Mouse (Mus musculus): ENCODE data around the gene Camkmt. TPM values are rescaled to one million over a fixed set of nuclear protein-coding genes. Genes with fewer than 3 reads are reported as not detected.

Gene Camkmt
- polyA plus RNA-seq, 1 experiment from 2014 or later: 19.4 TPM

DNA sequence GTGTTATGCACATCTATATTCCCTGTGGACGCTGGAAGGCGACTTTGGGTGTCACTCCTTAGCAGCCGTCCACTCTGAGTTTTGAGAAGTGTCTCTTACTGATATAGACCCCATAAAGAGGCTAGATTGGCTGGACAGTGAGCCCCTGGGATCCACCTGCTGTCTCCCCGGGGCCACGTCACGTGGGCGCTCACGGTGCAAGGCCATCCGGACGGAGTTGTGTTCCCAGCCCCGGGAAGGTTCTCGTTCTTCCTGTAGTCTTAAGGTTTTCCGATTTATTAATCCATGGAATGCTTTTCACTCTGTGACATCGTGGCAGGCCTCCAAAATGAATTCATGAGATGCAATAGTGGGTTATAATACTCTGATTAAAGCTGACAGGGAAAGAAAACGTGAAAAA lies 108.4 kb downstream of the Camkmt start:
- H3K36me3 ChIP-seq (ENCODE audit: control insufficient read depth, insufficient read depth, low read length): no peaks in the 10 kb centered on the region
- H3K27me3 ChIP-seq (ENCODE audit: control insufficient read depth, insufficient read depth, low read length): no peaks in the 10 kb centered on the region
- H3K4me1 ChIP-seq (ENCODE audit: control insufficient read depth, insufficient read depth, low read length): no peaks in the 10 kb centered on the region
- 84% methylated on average over 15 of the region's 15 CpGs for WGBS
- no peaks in the 10 kb centered on the region for H3K9me3 ChIP-seq (ENCODE audit: control insufficient read depth, low read length)
- no peak for DNase-seq
- no peak overlapping the region for H3K4me2 ChIP-seq (ENCODE audit: low read length)
- no peak overlapping the region for H3K4me3 ChIP-seq (replicated peaks; ENCODE audit: low read depth, low read length)
- H3K9ac ChIP-seq (replicated peaks; ENCODE audit: low read length): no peak overlapping the region
- no peak overlapping the region for H3K27ac ChIP-seq (replicated peaks; ENCODE audit: low read depth, low read length)
- ATAC-seq (ENCODE audit: low FRiP score, low TSS enrichment): no peak

- Histone ChIP-seq H3K4me2 (ENCODE audit: low read length) (no peak overlapping the region), H3K27me3 (ENCODE audit: control insufficient read depth, insufficient read depth, low read length) (no peaks in the 10 kb centered on the region), H3K4me3 (replicated peaks; ENCODE audit: low read depth, low read length) (no peak overlapping the region), H3K4me1 (ENCODE audit: control insufficient read depth, insufficient read depth, low read length) (no peaks in the 10 kb centered on the region), H3K36me3 (ENCODE audit: control insufficient read depth, insufficient read depth, low read length) (no peaks in the 10 kb centered on the region), H3K9me3 (ENCODE audit: control insufficient read depth, low read length) (no peaks in the 10 kb centered on the region), H3K27ac (replicated peaks; ENCODE audit: low read depth, low read length) (no peak overlapping the region), H3K9ac (replicated peaks; ENCODE audit: low read length) (no peak overlapping the region)
- no peak for DNase-seq
- WGBS: 80% methylated on average over 11 of the region's 11 CpGs
- no peak for ATAC-seq (ENCODE audit: low FRiP score, low TSS enrichment)
These were observed 109.0 kb downstream of the Camkmt start for GRCm38 (mm10) chr17:85199321-85199720.

GRCm38 (mm10) chr17:85218054-85218453 lies 127.7 kb downstream of the Camkmt start:
- Histone ChIP-seq H3K9me3 (ENCODE audit: control insufficient read depth, low read length) (no peaks in the 10 kb centered on the region), H3K27ac (replicated peaks; ENCODE audit: low read depth, low read length) (no peak overlapping the region), H3K27me3 (ENCODE audit: control insufficient read depth, insufficient read depth, low read length) (no peaks in the 10 kb centered on the region), H3K4me2 (ENCODE audit: low read length) (no peak overlapping the region), H3K4me3 (replicated peaks; ENCODE audit: low read depth, low read length) (no peak overlapping the region), H3K4me1 (ENCODE audit: control insufficient read depth, insufficient read depth, low read length) (no peaks in the 10 kb centered on the region), H3K36me3 (ENCODE audit: control insufficient read depth, insufficient read depth, low read length) (no peaks in the 10 kb centered on the region), H3K9ac (replicated peaks; ENCODE audit: low read length) (no peak overlapping the region)
- DNase-seq (no peak), ATAC-seq (ENCODE audit: low FRiP score, low TSS enrichment) (no peak)
- 79% methylated on average over 5 of the region's 5 CpGs for WGBS

DNA sequence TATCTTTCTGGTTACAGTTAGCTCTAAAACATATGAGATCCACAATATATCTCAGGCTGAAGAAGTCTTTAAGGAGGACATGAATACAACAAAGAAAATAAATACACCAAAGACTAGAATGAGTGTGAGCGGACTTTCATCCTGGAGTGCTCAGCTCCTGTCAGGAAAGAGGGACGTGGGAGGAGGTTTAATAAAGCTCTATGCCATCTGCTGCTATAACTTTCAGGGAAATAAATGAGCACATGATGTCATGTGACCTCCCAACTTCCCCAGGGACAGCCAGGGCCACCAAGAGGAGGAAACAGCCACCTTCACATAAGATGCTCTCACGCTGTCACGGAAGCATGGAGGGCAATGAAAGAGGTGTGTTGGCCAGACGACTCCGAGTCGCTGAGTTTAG lies 151.8 kb downstream of the Camkmt start:
- Histone ChIP-seq H3K4me2 (ENCODE audit: low read length) (no peak overlapping the region), H3K4me1 (ENCODE audit: control insufficient read depth, insufficient read depth, low read length) (no peaks in the 10 kb centered on the region), H3K36me3 (ENCODE audit: control insufficient read depth, insufficient read depth, low read length) (no peaks in the 10 kb centered on the region), H3K9me3 (ENCODE audit: control insufficient read depth, low read length) (no peaks in the 10 kb centered on the region), H3K9ac (replicated peaks; ENCODE audit: low read length) (no peak overlapping the region), H3K4me3 (replicated peaks; ENCODE audit: low read depth, low read length) (no peak overlapping the region), H3K27ac (replicated peaks; ENCODE audit: low read depth, low read length) (no peak overlapping the region), H3K27me3 (ENCODE audit: control insufficient read depth, insufficient read depth, low read length) (no peaks in the 10 kb centered on the region)
- WGBS: 87% methylated on average over 7 of the region's 7 CpGs
- ATAC-seq (ENCODE audit: low FRiP score, low TSS enrichment): no peak
- no peak for DNase-seq

DNA sequence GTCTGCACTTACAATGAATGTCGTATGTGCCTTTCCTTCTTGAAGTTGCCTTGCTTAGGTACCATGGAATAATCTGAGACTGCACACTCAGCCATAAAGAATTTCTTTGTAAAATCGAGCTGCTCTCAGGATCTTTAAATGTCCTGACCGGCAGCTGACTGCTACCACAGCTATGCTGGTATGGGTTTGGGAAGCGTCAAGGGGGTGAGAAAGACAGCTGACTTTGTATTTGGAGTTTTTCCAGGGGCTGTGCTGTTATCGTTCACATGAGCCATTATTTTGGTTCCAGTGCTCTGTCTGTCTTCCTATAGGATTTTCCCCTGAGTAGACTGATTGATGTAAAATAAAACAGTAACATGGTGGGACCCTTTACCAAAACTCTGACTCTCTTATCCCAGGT lies 158.6 kb downstream of the Camkmt start:
- 73% methylated on average over 5 of the region's 5 CpGs for WGBS
- H3K9ac ChIP-seq (replicated peaks; ENCODE audit: low read length): no peak overlapping the region
- no peaks in the 10 kb centered on the region for H3K36me3 ChIP-seq (ENCODE audit: control insufficient read depth, insufficient read depth, low read length)
- no peak overlapping the region for H3K27ac ChIP-seq (replicated peaks; ENCODE audit: low read depth, low read length)
- DNase-seq (no peak), ATAC-seq (ENCODE audit: low FRiP score, low TSS enrichment) (no peak)
- no peak overlapping the region for H3K4me2 ChIP-seq (ENCODE audit: low read length)
- no peaks in the 10 kb centered on the region for H3K27me3 ChIP-seq (ENCODE audit: control insufficient read depth, insufficient read depth, low read length)
- H3K4me1 ChIP-seq (ENCODE audit: control insufficient read depth, insufficient read depth, low read length): no peaks in the 10 kb centered on the region
- H3K4me3 ChIP-seq (replicated peaks; ENCODE audit: low read depth, low read length): no peak overlapping the region
- H3K9me3 ChIP-seq (ENCODE audit: control insufficient read depth, low read length): no peaks in the 10 kb centered on the region

DNA sequence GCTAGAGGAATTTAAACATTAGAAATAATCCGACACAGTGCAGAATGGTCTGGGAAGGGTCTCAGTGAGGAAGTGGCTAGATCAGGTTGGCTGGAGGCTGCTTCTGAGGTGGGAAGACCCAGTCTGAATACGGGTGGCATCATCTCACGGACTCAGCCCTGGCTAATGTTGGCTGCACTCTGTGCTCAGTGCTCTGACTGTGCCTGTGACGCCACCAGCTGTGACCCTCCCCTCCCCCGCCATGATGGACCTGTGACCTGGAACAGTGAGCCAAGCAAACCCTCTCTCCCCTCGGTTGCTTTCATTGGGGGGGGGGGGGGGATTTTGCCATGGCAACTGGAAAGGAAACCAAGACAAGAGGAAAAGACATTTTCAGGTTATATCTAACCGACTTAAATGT lies 159.4 kb downstream of the Camkmt start:
- 28% methylated on average over 6 of the region's 7 CpGs for WGBS
- no peak overlapping the region for H3K9ac ChIP-seq (replicated peaks; ENCODE audit: low read length)
- ATAC-seq (ENCODE audit: low FRiP score, low TSS enrichment): no peak
- no peak overlapping the region for H3K4me2 ChIP-seq (ENCODE audit: low read length)
- no peak overlapping the region for H3K27ac ChIP-seq (replicated peaks; ENCODE audit: low read depth, low read length)
- DNase-seq: no peak
- H3K4me3 ChIP-seq (replicated peaks; ENCODE audit: low read depth, low read length): no peak overlapping the region
- no peaks in the 10 kb centered on the region for H3K27me3 ChIP-seq (ENCODE audit: control insufficient read depth, insufficient read depth, low read length)
- no peaks in the 10 kb centered on the region for H3K4me1 ChIP-seq (ENCODE audit: control insufficient read depth, insufficient read depth, low read length)
- H3K36me3 ChIP-seq (ENCODE audit: control insufficient read depth, insufficient read depth, low read length): no peaks in the 10 kb centered on the region
- H3K9me3 ChIP-seq (ENCODE audit: control insufficient read depth, low read length): no peaks in the 10 kb centered on the region

GRCm38 (mm10) chr17:85256930-85257329 lies 166.6 kb downstream of the Camkmt start:
- ATAC-seq (ENCODE audit: low FRiP score, low TSS enrichment): no peak; the same call in 1 of the 2 replicates
- Histone ChIP-seq H3K36me3 (ENCODE audit: control insufficient read depth, insufficient read depth, low read length) (no peaks in the 10 kb centered on the region), H3K27ac (replicated peaks; ENCODE audit: low read depth, low read length) (peak overlapping the region; percentile 38), H3K9ac (replicated peaks; ENCODE audit: low read length) (peak overlapping the region; percentile 23; the same call in 1 of the 2 replicates), H3K9me3 (ENCODE audit: control insufficient read depth, low read length) (no peaks in the 10 kb centered on the region), H3K4me1 (ENCODE audit: control insufficient read depth, insufficient read depth, low read length) (peaks cover 27% of the 10 kb centered on the region), H3K4me2 (ENCODE audit: low read length) (peak overlapping the region; percentile 38), H3K4me3 (replicated peaks; ENCODE audit: low read depth, low read length) (no peak overlapping the region), H3K27me3 (ENCODE audit: control insufficient read depth, insufficient read depth, low read length) (no peaks in the 10 kb centered on the region)
- WGBS: 1% methylated on average over 9 of the region's 9 CpGs
- DNase-seq: peak; percentile 73

DNA sequence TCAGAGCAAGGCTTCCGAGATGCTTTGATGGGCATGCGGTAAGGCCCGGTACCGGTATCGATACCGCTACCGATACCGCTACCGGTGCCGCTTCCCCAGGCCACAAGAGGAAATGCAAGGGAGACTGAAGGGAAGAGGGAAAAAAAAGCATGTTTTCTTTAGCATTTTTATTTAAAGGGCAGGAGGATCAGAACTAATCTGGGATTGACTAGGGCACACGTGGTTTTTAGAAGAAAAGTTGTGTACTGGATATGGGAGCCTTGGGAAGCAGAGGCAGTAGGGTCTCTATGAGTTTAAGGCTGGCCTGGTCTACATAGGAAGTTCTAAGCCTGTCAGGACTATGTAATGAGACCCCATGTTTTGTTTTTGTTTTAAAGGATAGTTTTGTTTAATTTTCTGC lies 167.0 kb downstream of the Camkmt start:
- Histone ChIP-seq H3K36me3 (ENCODE audit: control insufficient read depth, insufficient read depth, low read length) (no peaks in the 10 kb centered on the region), H3K9ac (replicated peaks; ENCODE audit: low read length) (peak overlapping the region; percentile 23; the same call in 1 of the 2 replicates), H3K9me3 (ENCODE audit: control insufficient read depth, low read length) (no peaks in the 10 kb centered on the region), H3K4me3 (replicated peaks; ENCODE audit: low read depth, low read length) (no peak overlapping the region), H3K4me2 (ENCODE audit: low read length) (peak overlapping the region; percentile 38), H3K4me1 (ENCODE audit: control insufficient read depth, insufficient read depth, low read length) (peaks cover 27% of the 10 kb centered on the region), H3K27ac (replicated peaks; ENCODE audit: low read depth, low read length) (peak overlapping the region; percentile 38), H3K27me3 (ENCODE audit: control insufficient read depth, insufficient read depth, low read length) (no peaks in the 10 kb centered on the region)
- 19% methylated on average over 11 of the region's 11 CpGs for WGBS
- DNase-seq (no peak), ATAC-seq (ENCODE audit: low FRiP score, low TSS enrichment) (no peak)

- H3K9me3 ChIP-seq (ENCODE audit: control insufficient read depth, low read length): no peaks in the 10 kb centered on the region
- H3K36me3 ChIP-seq (ENCODE audit: control insufficient read depth, insufficient read depth, low read length): no peaks in the 10 kb centered on the region
- peak; percentile 69 for DNase-seq
- WGBS: 47% methylated on average over 13 of the region's 13 CpGs
- peaks cover 27% of the 10 kb centered on the region for H3K4me1 ChIP-seq (ENCODE audit: control insufficient read depth, insufficient read depth, low read length)
- no peaks in the 10 kb centered on the region for H3K27me3 ChIP-seq (ENCODE audit: control insufficient read depth, insufficient read depth, low read length)
- no peak overlapping the region for H3K4me2 ChIP-seq (ENCODE audit: low read length)
- H3K4me3 ChIP-seq (replicated peaks; ENCODE audit: low read depth, low read length): no peak overlapping the region
- peak; percentile 43; the same call in 1 of the 2 replicates for ATAC-seq (ENCODE audit: low FRiP score, low TSS enrichment)
- peak overlapping the region; percentile 72 for H3K27ac ChIP-seq (replicated peaks; ENCODE audit: low read depth, low read length)
- H3K9ac ChIP-seq (replicated peaks; ENCODE audit: low read length): no peak overlapping the region
These were observed 168.5 kb downstream of the Camkmt start for GRCm38 (mm10) chr17:85258703-85259341.
